12 mouse cellular contexts compared by ENCODE assay signal in genomic region chr1:54888449-54888848, GRCm38 (mm10). TPM values are rescaled to one million over a fixed set of nuclear protein-coding genes. Genes with fewer than 3 reads are reported as not detected.
DNase-seq lines count a peak whose midpoint lies in the region; ATAC-seq and TF ChIP-seq lines count a peak whose summit lies in the region.
"Had no signal": no experiment of that assay in that cellular context is flagged by ENCODE, and none has a peak within 500 bp of the region (broad histone marks: within the 10 kb centered on the region; RNA-seq: fewer than 3 reads in every experiment).

No protein-coding gene starts in this region.

- no peak for ATAC-seq in kidney, embryonic 16.5 days (ENCODE audit: low FRiP score, low TSS enrichment)
- no peak for ATAC-seq in kidney, embryonic 14.5 days (ENCODE audit: low FRiP score, low TSS enrichment)
- ATAC-seq in megakaryocyte-erythroid progenitor cell, adult 5-6 weeks (replicated peaks; ENCODE audit: low FRiP score, low TSS enrichment, poor library complexity, severe bottlenecking), result 0 out of 2 replicates have a peak, but pooled peaks have one; percentile 26
- no peak for ATAC-seq in midbrain, embryonic 11.5 days (ENCODE audit: low FRiP score)
- ATAC-seq: Patski had no signal

- H3K4me3 ChIP-seq in kidney, embryonic 16.5 days (ENCODE audit: low read length), result no peak overlapping the region
- no peak overlapping the region for H3K4me3 ChIP-seq in kidney, embryonic 14.5 days (ENCODE audit: low read length)
- H3K4me3 ChIP-seq in midbrain, embryonic 11.5 days (ENCODE audit: low read depth, low read length), result no peak overlapping the region

- peak overlapping the region; percentile 24; the same call in 1 of the 2 replicates for H3K27ac ChIP-seq in kidney, embryonic 16.5 days (ENCODE audit: low read length)
- H3K27ac ChIP-seq in kidney, embryonic 14.5 days (ENCODE audit: low read depth, low read length), result no peak overlapping the region
- H3K27ac ChIP-seq in midbrain, embryonic 11.5 days (ENCODE audit: low read depth, low read length), result no peak overlapping the region

- H3K36me3 ChIP-seq in kidney, embryonic 16.5 days (ENCODE audit: insufficient read depth, low read length), result no peaks in the 10 kb centered on the region
- no peaks in the 10 kb centered on the region for H3K36me3 ChIP-seq in kidney, embryonic 14.5 days (ENCODE audit: control insufficient read depth, insufficient read depth, low read length)
- H3K36me3 ChIP-seq in midbrain, embryonic 11.5 days (ENCODE audit: control insufficient read depth, insufficient read depth, low read length), result no peaks in the 10 kb centered on the region

- no peak overlapping the region for H3K9ac ChIP-seq in kidney, embryonic 16.5 days (replicated peaks; ENCODE audit: low read length)
- no peak overlapping the region for H3K9ac ChIP-seq in kidney, embryonic 14.5 days (ENCODE audit: low read depth, low read length)
- no peak overlapping the region for H3K9ac ChIP-seq in midbrain, embryonic 11.5 days (ENCODE audit: low read length)

- no peaks in the 10 kb centered on the region for H3K9me3 ChIP-seq in kidney, embryonic 16.5 days (ENCODE audit: low read length)
- no peaks in the 10 kb centered on the region for H3K9me3 ChIP-seq in kidney, embryonic 14.5 days (ENCODE audit: control insufficient read depth, low read length)
- no peaks in the 10 kb centered on the region for H3K9me3 ChIP-seq in midbrain, embryonic 11.5 days (ENCODE audit: control insufficient read depth, low read length)

- H3K4me1 ChIP-seq in kidney, embryonic 16.5 days (ENCODE audit: insufficient read depth, low read length), result 0 out of 2 replicates have a peak, but pooled peaks cover 3% of the 10 kb centered on the region
- peaks cover 4% of the 10 kb centered on the region; the same call in 1 of the 2 replicates for H3K4me1 ChIP-seq in kidney, embryonic 14.5 days (ENCODE audit: control insufficient read depth, insufficient read depth, low read length)
- H3K4me1 ChIP-seq in midbrain, embryonic 11.5 days (ENCODE audit: control insufficient read depth, insufficient read depth, low read length), result no peaks in the 10 kb centered on the region

- 59% methylated on average over 5 of the region's 5 CpGs for WGBS in kidney, embryonic 16.5 days
- WGBS in kidney, embryonic 14.5 days, result 58% methylated on average over 5 of the region's 5 CpGs
- 68% methylated on average over 5 of the region's 5 CpGs for whole genome bisulfite sequencing in midbrain, embryonic 11.5 days

- no peak for TF ChIP-seq POLR2A in brain, embryonic 14.5 days (IDR thresholded peaks at IDR 0.05; ENCODE audit: borderline replicate concordance, extremely low read depth, insufficient read depth, insufficient read length, poor library complexity, severe bottlenecking)

- DNase-seq in CD4-positive helper T cell, adult 2 months (ENCODE audit: low read depth, low spot score), result peak; percentile 63
- peak; percentile 27 for DNase-seq in brain, embryonic 14.5 days (ENCODE audit: low read depth)
- no peak for DNase-seq in left cerebral cortex, adult 18-20 months (ENCODE audit: low spot score in 2 of 2)
- no peak for DNase-seq in kidney, postnatal 25 days
- no peak for DNase-seq in midbrain, embryonic 11.5 days (ENCODE audit: low spot score, missing footprints)
- DNase-seq: heart, postnatal 10 days; thymus, postnatal 4 days had no signal

- H3K27me3 ChIP-seq in kidney, embryonic 16.5 days (ENCODE audit: insufficient read depth, low read length), result no peaks in the 10 kb centered on the region
- H3K27me3 ChIP-seq in kidney, embryonic 14.5 days (ENCODE audit: control insufficient read depth, insufficient read depth, low read length), result no peaks in the 10 kb centered on the region
- H3K27me3 ChIP-seq in midbrain, embryonic 11.5 days (ENCODE audit: control insufficient read depth, insufficient read depth, low read length), result no peaks in the 10 kb centered on the region
- H3K27me3 ChIP-seq: Patski had no signal

- TF ChIP-seq CTCF in brain, embryonic 14.5 days (IDR thresholded peaks at IDR 0.05; ENCODE audit: borderline replicate concordance, extremely low read depth, insufficient read depth, insufficient read length), result no peak

- H3K4me2 ChIP-seq in kidney, embryonic 16.5 days (replicated peaks; ENCODE audit: low read depth, low read length), result no peak overlapping the region
- no peak overlapping the region for H3K4me2 ChIP-seq in kidney, embryonic 14.5 days (replicated peaks; ENCODE audit: low read depth, low read length)
- no peak overlapping the region for H3K4me2 ChIP-seq in midbrain, embryonic 11.5 days
- H3K4me2 ChIP-seq: liver, embryonic 11.5 days had no signal

RNA-seq across cellular contexts. Expression of gene Ankrd44, which starts 37.7 kb away (rescaled TPM):
- polyA plus RNA-seq in kidney, embryonic 16.5 days (2015; fragmentation: Nextera tagmentation; extraction: Ambion mirVana), result 6.6 and 6.8 TPM in 2 replicates
- 5.3 and 9.0 TPM in 2 replicates for polyA plus RNA-seq in kidney, embryonic 14.5 days (2014; fragmentation: Nextera tagmentation; extraction: Ambion mirVana)
- polyA plus RNA-seq in brain, embryonic 14.5 days (2012; rRNA removed), result 51.3 and 55.5 TPM in 2 replicates
- total RNA-seq in megakaryocyte-erythroid progenitor cell, adult 5-6 weeks (2014; fragmentation: Nextera tagmentation), result 19.2 and 23.8 TPM in 2 replicates
- 12.5 and 17.5 TPM in 2 replicates for total RNA-seq in megakaryocyte-erythroid progenitor cell, adult 5-6 weeks (2017)
- 10 to 100 TPM; 21.9 to 23.0 TPM for total RNA-seq in left cerebral cortex, adult 18-20 months (2021)
- 10.1 and 14.0 TPM in 2 replicates for polyA plus RNA-seq in midbrain, embryonic 11.5 days (2014; fragmentation: Nextera tagmentation; extraction: Ambion mirVana)

Comparison
In these comparisons a context has a peak if more than half of its experiments do, and no peak if none do; other contexts are left out.
1. DNase-seq: peak in CD4-positive helper T cell, adult 2 months (single experiment) and brain, embryonic 14.5 days (single experiment); none in left cerebral cortex, adult 18-20 months (0 of 2), kidney, postnatal 25 days (0 of 2) and midbrain, embryonic 11.5 days (single experiment).